Comparison of ENCODE assay signal across 12 mouse cellular contexts in genomic region chr7:63924151-63924550, GRCm38 (mm10). TPM values are rescaled to one million over a fixed set of nuclear protein-coding genes. Genes with fewer than 3 reads are reported as not detected.
DNase-seq lines count a peak whose midpoint lies in the region; ATAC-seq and TF ChIP-seq lines count a peak whose summit lies in the region.
"Had no signal": no experiment of that assay in that cellular context is flagged by ENCODE, and none has a peak within 500 bp of the region (broad histone marks: within the 10 kb centered on the region; RNA-seq: fewer than 3 reads in every experiment).

No protein-coding gene starts in this region.

- TF ChIP-seq CTCF in intestine, postnatal 0 days (IDR thresholded peaks at IDR 0.05; ENCODE audit: low read depth), result no peak

- no peak for ATAC-seq in forebrain, embryonic 13.5 days
- no peak for ATAC-seq in forebrain, embryonic 11.5 days (replicated peaks; ENCODE audit: low FRiP score)
- ATAC-seq in intestine, embryonic 15.5 days, result no peak
- ATAC-seq in intestine, postnatal 0 days, result no peak
- ATAC-seq in stomach, embryonic 14.5 days (ENCODE audit: insufficient number of reproducible peaks, insufficient read depth, low FRiP score, low read depth), result no peak
- ATAC-seq in frontal cortex, adult (ENCODE audit: low TSS enrichment), result no peak

- H3K4me1 ChIP-seq in forebrain, embryonic 13.5 days, result peaks cover 46% of the 10 kb centered on the region
- peaks cover 6% of the 10 kb centered on the region; the same call in 1 of the 2 replicates for H3K4me1 ChIP-seq in forebrain, embryonic 11.5 days (replicated peaks; ENCODE audit: control insufficient read depth, insufficient read depth, low read length)
- peaks cover 26% of the 10 kb centered on the region for H3K4me1 ChIP-seq in intestine, embryonic 15.5 days (replicated peaks)
- H3K4me1 ChIP-seq in intestine, postnatal 0 days (replicated peaks; ENCODE audit: control insufficient read depth, insufficient read depth, low read length), result peaks cover 16% of the 10 kb centered on the region
- peaks cover 26% of the 10 kb centered on the region for H3K4me1 ChIP-seq in stomach, embryonic 14.5 days (ENCODE audit: control insufficient read depth, insufficient read depth, low read length)

- no peak overlapping the region for H3K9ac ChIP-seq in forebrain, embryonic 13.5 days
- H3K9ac ChIP-seq in forebrain, embryonic 11.5 days (ENCODE audit: low read length), result no peak overlapping the region
- H3K9ac ChIP-seq in intestine, embryonic 15.5 days, result no peak overlapping the region
- H3K9ac ChIP-seq in intestine, postnatal 0 days (ENCODE audit: low read depth, low read length), result no peak overlapping the region
- H3K9ac ChIP-seq in stomach, embryonic 14.5 days (replicated peaks; ENCODE audit: low read depth, low read length), result no peak overlapping the region

- no peaks in the 10 kb centered on the region for H3K9me3 ChIP-seq in forebrain, embryonic 13.5 days (replicated peaks)
- H3K9me3 ChIP-seq in forebrain, embryonic 11.5 days (ENCODE audit: control insufficient read depth, low read length), result no peaks in the 10 kb centered on the region
- H3K9me3 ChIP-seq in intestine, embryonic 15.5 days, result no peaks in the 10 kb centered on the region
- H3K9me3 ChIP-seq in intestine, postnatal 0 days (ENCODE audit: control insufficient read depth), result no peaks in the 10 kb centered on the region
- H3K9me3 ChIP-seq in stomach, embryonic 14.5 days (ENCODE audit: control insufficient read depth, low read depth, low read length), result no peaks in the 10 kb centered on the region

- no peak for DNase-seq in forebrain, embryonic 11.5 days (ENCODE audit: low spot score)
- peak; percentile 28 for DNase-seq in lung, postnatal 14 days
- DNase-seq in lung, adult 18-20 months, result no peak
- DNase-seq: thymus, adult 2 months had no signal

- H3K27ac ChIP-seq in forebrain, embryonic 13.5 days, result peak overlapping the region; percentile 36
- H3K27ac ChIP-seq in forebrain, embryonic 11.5 days (ENCODE audit: low read depth, low read length), result no peak overlapping the region
- H3K27ac ChIP-seq in intestine, embryonic 15.5 days, result peak overlapping the region; percentile 70
- no peak overlapping the region for H3K27ac ChIP-seq in intestine, postnatal 0 days (ENCODE audit: low read depth, low read length)
- peak overlapping the region; percentile 69 for H3K27ac ChIP-seq in stomach, embryonic 14.5 days (ENCODE audit: low read length)

- H3K4me2 ChIP-seq in forebrain, embryonic 13.5 days, result no peak overlapping the region
- H3K4me2 ChIP-seq in forebrain, embryonic 11.5 days (ENCODE audit: low read depth, low read length, severe bottlenecking), result no peak overlapping the region
- no peak overlapping the region for H3K4me2 ChIP-seq in intestine, embryonic 15.5 days (replicated peaks)
- H3K4me2 ChIP-seq in intestine, postnatal 0 days (replicated peaks; ENCODE audit: low read depth), result no peak overlapping the region
- H3K4me2 ChIP-seq in stomach, embryonic 14.5 days (replicated peaks; ENCODE audit: low read depth, low read length), result no peak overlapping the region

- peaks cover 4% of the 10 kb centered on the region; the same call in 1 of the 2 replicates for H3K36me3 ChIP-seq in forebrain, embryonic 13.5 days (ENCODE audit: poor library complexity, severe bottlenecking)
- no peaks in the 10 kb centered on the region for H3K36me3 ChIP-seq in forebrain, embryonic 11.5 days (ENCODE audit: control insufficient read depth, insufficient read depth, low read length)
- H3K36me3 ChIP-seq in intestine, embryonic 15.5 days, result no peaks in the 10 kb centered on the region
- no peaks in the 10 kb centered on the region for H3K36me3 ChIP-seq in intestine, postnatal 0 days (ENCODE audit: control insufficient read depth, insufficient read depth)
- H3K36me3 ChIP-seq in stomach, embryonic 14.5 days (ENCODE audit: control insufficient read depth, insufficient read depth, low read length), result no peaks in the 10 kb centered on the region

- no peaks in the 10 kb centered on the region for H3K27me3 ChIP-seq in forebrain, embryonic 13.5 days
- H3K27me3 ChIP-seq in forebrain, embryonic 11.5 days (ENCODE audit: control insufficient read depth, insufficient read depth, low read length), result no peaks in the 10 kb centered on the region
- no peaks in the 10 kb centered on the region for H3K27me3 ChIP-seq in intestine, embryonic 15.5 days (replicated peaks)
- no peaks in the 10 kb centered on the region for H3K27me3 ChIP-seq in intestine, postnatal 0 days (replicated peaks; ENCODE audit: control insufficient read depth, insufficient read depth, low read length)
- no peaks in the 10 kb centered on the region for H3K27me3 ChIP-seq in stomach, embryonic 14.5 days (ENCODE audit: control insufficient read depth, insufficient read depth, low read length)
- H3K27me3 ChIP-seq: Patski had no signal

- no peak overlapping the region for H3K4me3 ChIP-seq in forebrain, embryonic 13.5 days
- H3K4me3 ChIP-seq in forebrain, embryonic 11.5 days (ENCODE audit: low read depth, low read length), result no peak overlapping the region
- H3K4me3 ChIP-seq in intestine, embryonic 15.5 days (replicated peaks), result no peak overlapping the region
- no peak overlapping the region for H3K4me3 ChIP-seq in intestine, postnatal 0 days (ENCODE audit: low read depth, low read length)
- no peak overlapping the region for H3K4me3 ChIP-seq in stomach, embryonic 14.5 days (ENCODE audit: low read depth, low read length)

- WGBS in forebrain, embryonic 13.5 days, result 45% methylated on average over 1 of the region's 1 CpGs
- 91% methylated on average over 1 of the region's 1 CpGs for WGBS in forebrain, embryonic 11.5 days
- 32% methylated on average over 1 of the region's 1 CpGs for WGBS in intestine, embryonic 15.5 days
- whole genome bisulfite sequencing in intestine, postnatal 0 days, result 36% methylated on average over 1 of the region's 1 CpGs
- 44% methylated on average over 1 of the region's 1 CpGs for WGBS in stomach, embryonic 14.5 days

RNA-seq across cellular contexts. Expression of gene E030018B13Rik, which starts 7.5 kb away (rescaled TPM):
- 0.22 TPM in 1 of 2 replicates, not detected in the other for polyA plus RNA-seq in forebrain, embryonic 13.5 days (2015; fragmentation: Nextera tagmentation; extraction: Ambion mirVana)
- polyA plus RNA-seq in forebrain, embryonic 11.5 days (2014; fragmentation: Nextera tagmentation; extraction: Ambion mirVana), result not detected in 2 replicates
- not detected in 2 replicates for polyA plus RNA-seq in intestine, embryonic 15.5 days (2015; fragmentation: Nextera tagmentation; extraction: Ambion mirVana)
- polyA plus RNA-seq in intestine, postnatal 0 days (2015; fragmentation: Nextera tagmentation; extraction: Ambion mirVana), result not detected in 2 replicates
- 0.25 and 0.34 TPM in 2 replicates for polyA plus RNA-seq in stomach, embryonic 14.5 days (2014; fragmentation: Nextera tagmentation; extraction: Ambion mirVana)
- polyA plus RNA-seq: frontal cortex, adult 2 months; neural tube, embryonic 11.5 days; Patski; thymus, adult 2 months had no signal

RNA-seq across cellular contexts. Expression of gene Klf13, which starts 14.6 kb away (rescaled TPM):
- 30.4 and 33.5 TPM in 2 replicates for polyA plus RNA-seq in forebrain, embryonic 13.5 days (2015; fragmentation: Nextera tagmentation; extraction: Ambion mirVana)
- polyA plus RNA-seq in forebrain, embryonic 11.5 days (2014; fragmentation: Nextera tagmentation; extraction: Ambion mirVana), result 26.6 and 28.1 TPM in 2 replicates
- polyA plus RNA-seq in intestine, embryonic 15.5 days (2015; fragmentation: Nextera tagmentation; extraction: Ambion mirVana), result 25.9 and 26.7 TPM in 2 replicates
- 19.3 and 24.5 TPM in 2 replicates for polyA plus RNA-seq in intestine, postnatal 0 days (2015; fragmentation: Nextera tagmentation; extraction: Ambion mirVana)
- 35.5 and 38.5 TPM in 2 replicates for polyA plus RNA-seq in stomach, embryonic 14.5 days (2014; fragmentation: Nextera tagmentation; extraction: Ambion mirVana)

Comparison
In these comparisons a context has a peak if more than half of its experiments do, and no peak if none do; other contexts are left out.
1. H3K27ac ChIP-seq: peak in forebrain, embryonic 13.5 days (single experiment), intestine, embryonic 15.5 days (single experiment) and stomach, embryonic 14.5 days (single experiment); none in forebrain, embryonic 11.5 days (single experiment) and intestine, postnatal 0 days (single experiment).